Mouse (Mus musculus): ENCODE measurements around the gene Slc35g3. TPM values are rescaled to one million over a fixed set of nuclear protein-coding genes. Genes with fewer than 3 reads are reported as not detected.

Slc35g3 gene
- polyA plus RNA-seq, 1 experiment from 2014 or later, result 0.31 TPM

- Histone ChIP-seq H3K36me3 (no peaks in the 10 kb centered on the region), H3K9me3 (no peaks in the 10 kb centered on the region), H3K27ac (peak overlapping the region; percentile 96), H3K9ac (replicated peaks) (peak overlapping the region; percentile 81), H3K4me1 (replicated peaks) (peaks cover 71% of the 10 kb centered on the region), H3K4me3 (replicated peaks) (peak overlapping the region; percentile 59), H3K4me2 (replicated peaks) (peak overlapping the region; percentile 97), H3K27me3 (peaks cover 55% of the 10 kb centered on the region)
- WGBS, result 0% methylated on average over 36 of the region's 36 CpGs
- ATAC-seq, result peak; percentile 79
Observed at GRCm38 (mm10) chr11:69800392-69801197, 38.8 kb upstream of the Slc35g3 start.

DNA sequence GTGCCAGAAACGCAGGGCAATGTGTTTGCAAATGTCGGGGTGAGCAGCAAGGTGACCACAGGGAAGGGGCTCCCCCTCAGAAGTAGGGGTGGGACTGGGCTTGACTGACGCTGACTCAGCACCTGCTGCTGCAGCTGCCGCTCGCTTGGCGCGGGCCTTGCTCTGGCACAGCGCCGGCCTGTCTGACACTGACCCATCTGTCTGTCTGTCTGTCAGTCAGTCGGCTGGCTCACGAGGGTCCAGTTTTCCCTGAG, 38.3 kb upstream of the Slc35g3 start:
- WGBS, result 0% methylated on average over 11 of the region's 11 CpGs
- peak overlapping the region; percentile 96 for H3K27ac ChIP-seq
- peak overlapping the region; percentile 81 for H3K9ac ChIP-seq (replicated peaks)
- no peaks in the 10 kb centered on the region for H3K9me3 ChIP-seq
- peaks cover 50% of the 10 kb centered on the region for H3K27me3 ChIP-seq
- H3K36me3 ChIP-seq, result no peaks in the 10 kb centered on the region
- peak; percentile 49 for ATAC-seq
- H3K4me2 ChIP-seq (replicated peaks), result peak overlapping the region; percentile 97
- H3K4me3 ChIP-seq (replicated peaks), result peak overlapping the region; percentile 59
- peaks cover 69% of the 10 kb centered on the region for H3K4me1 ChIP-seq (replicated peaks)

GRCm38 (mm10) chr11:69799394-69800137, 37.8 kb upstream of the Slc35g3 start:
- Histone ChIP-seq H3K4me1 (replicated peaks) (peaks cover 64% of the 10 kb centered on the region), H3K4me3 (replicated peaks) (peak overlapping the region; percentile 59), H3K27me3 (peaks cover 49% of the 10 kb centered on the region), H3K27ac (peak overlapping the region; percentile 96), H3K4me2 (replicated peaks) (peak overlapping the region; percentile 97), H3K9ac (replicated peaks) (peak overlapping the region; percentile 81), H3K9me3 (no peaks in the 10 kb centered on the region), H3K36me3 (no peaks in the 10 kb centered on the region)
- no peak for ATAC-seq
- WGBS, result 8% methylated on average over 12 of the region's 12 CpGs

- Histone ChIP-seq H3K4me2 (replicated peaks) (no peak overlapping the region), H3K27ac (no peak overlapping the region), H3K9me3 (no peaks in the 10 kb centered on the region), H3K9ac (replicated peaks) (no peak overlapping the region), H3K36me3 (no peaks in the 10 kb centered on the region), H3K4me3 (replicated peaks) (no peak overlapping the region), H3K4me1 (replicated peaks) (peaks cover 48% of the 10 kb centered on the region), H3K27me3 (peaks cover 56% of the 10 kb centered on the region)
- 83% methylated on average over 7 of the region's 7 CpGs for WGBS
- ATAC-seq, result no peak
Observed at GRCm38 (mm10) chr11:69797924-69798323, 36.2 kb upstream of the Slc35g3 start.

DNA sequence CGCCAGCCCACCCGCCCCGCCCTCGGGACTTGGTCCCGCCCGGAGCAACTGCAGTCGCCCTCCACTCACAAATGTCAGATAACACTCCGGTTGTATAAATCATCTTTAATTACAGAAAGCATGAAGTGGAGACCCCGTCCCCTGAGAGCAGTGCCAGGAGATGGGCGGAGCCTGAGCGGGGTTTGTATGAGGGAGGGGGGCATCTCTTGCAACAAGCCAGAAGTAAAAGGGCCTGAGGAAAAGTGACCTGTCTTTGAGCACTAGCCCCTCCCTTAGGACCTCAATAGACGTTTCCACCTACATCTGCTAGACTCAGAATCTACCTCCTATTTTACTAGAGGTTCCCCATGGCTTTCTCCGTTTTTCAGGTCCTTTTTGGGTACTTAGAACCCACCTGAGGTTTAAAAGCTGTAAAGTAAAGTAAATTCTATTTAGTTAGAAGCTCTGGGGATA, 34.2 kb upstream of the Slc35g3 start:
- Histone ChIP-seq H3K4me3 (replicated peaks) (peak overlapping the region; percentile 43), H3K9me3 (no peaks in the 10 kb centered on the region), H3K4me2 (replicated peaks) (peak overlapping the region; percentile 73), H3K9ac (replicated peaks) (peak overlapping the region; percentile 49; the same call in 1 of the 2 replicates), H3K27ac (no peak overlapping the region), H3K4me1 (replicated peaks) (peaks cover 29% of the 10 kb centered on the region), H3K27me3 (peaks cover 44% of the 10 kb centered on the region), H3K36me3 (no peaks in the 10 kb centered on the region)
- WGBS, result 2% methylated on average over 13 of the region's 13 CpGs
- no peak for ATAC-seq

DNA sequence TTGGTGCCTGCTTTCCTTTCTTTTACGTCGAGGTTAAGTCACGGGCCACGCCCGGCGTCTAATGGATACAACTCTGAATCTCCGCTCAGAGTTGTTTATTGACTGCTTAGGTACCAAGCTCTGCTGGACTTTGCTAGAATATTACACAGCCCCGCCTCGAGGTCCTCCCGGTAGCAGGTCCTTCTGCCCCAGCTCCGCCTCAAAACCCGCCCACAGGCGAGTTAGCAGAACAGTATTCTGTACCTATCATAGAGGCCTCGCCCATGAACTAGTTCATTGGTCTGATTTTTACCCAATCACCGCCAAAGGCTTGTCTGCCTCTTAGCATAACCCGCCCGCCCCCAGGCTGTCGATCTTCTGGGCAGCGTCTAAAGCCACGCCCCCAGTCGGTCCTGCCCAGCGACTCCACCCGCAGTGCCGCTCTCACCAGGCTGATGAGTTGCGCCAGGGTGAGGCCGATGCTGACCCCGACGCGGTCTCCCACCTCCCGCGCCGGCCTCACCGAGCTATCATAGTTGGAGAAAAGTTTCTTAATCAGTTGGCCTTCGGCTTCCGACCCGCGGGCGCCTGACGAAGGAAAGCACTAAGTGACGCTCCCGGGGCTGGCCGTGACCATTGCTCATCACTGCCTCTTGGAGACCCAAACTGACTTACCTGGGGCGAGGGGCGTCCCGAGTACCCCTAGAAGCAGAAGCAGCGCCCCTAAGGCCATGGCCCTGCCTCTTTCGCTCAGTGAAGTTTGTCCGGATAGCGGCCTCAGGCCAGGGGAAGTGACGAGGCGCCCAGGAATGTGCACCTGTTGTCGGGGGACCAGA, 33.6 kb upstream of the Slc35g3 start, which contains the start of gene Chrnb1:
TSS of gene Chrnb1 (minus strand) at position 776 of the 815 bp plus-strand sequence.
- WGBS, result 1% methylated on average over 52 of the region's 52 CpGs

DNA sequence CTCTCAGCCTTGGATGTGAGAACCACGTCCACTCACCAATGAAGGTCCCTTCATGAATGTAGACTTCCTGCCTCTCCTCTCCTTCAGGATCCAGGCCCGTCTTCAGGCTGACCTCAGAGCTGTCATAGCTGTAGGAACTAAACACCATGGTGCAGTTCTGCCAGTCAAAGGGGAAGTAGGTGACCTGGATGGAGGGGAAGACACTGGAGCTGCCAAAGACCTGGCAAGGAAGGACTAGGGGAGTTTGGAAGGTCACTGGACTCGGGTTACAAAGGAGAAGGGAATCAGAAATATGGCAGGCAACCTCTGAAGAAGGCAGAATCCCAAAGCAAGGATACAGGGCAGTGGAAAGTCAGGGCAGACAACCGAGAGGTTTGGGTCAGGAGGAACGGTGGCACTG, 31.7 kb upstream of the Slc35g3 start:
- peaks cover 44% of the 10 kb centered on the region for H3K27me3 ChIP-seq
- no peak overlapping the region for H3K4me2 ChIP-seq (replicated peaks)
- ATAC-seq, result no peak
- no peaks in the 10 kb centered on the region for H3K9me3 ChIP-seq
- H3K9ac ChIP-seq (replicated peaks), result no peak overlapping the region
- H3K36me3 ChIP-seq, result no peaks in the 10 kb centered on the region
- WGBS, result 66% methylated on average over 5 of the region's 5 CpGs
- H3K4me3 ChIP-seq (replicated peaks), result no peak overlapping the region
- H3K4me1 ChIP-seq (replicated peaks), result peaks cover 9% of the 10 kb centered on the region
- H3K27ac ChIP-seq, result no peak overlapping the region

More for the DNA sequence above, 33.6 kb upstream of the Slc35g3 start, which contains the start of gene Chrnb1:
- H3K27me3 ChIP-seq, result peaks cover 44% of the 10 kb centered on the region
- peaks cover 28% of the 10 kb centered on the region for H3K4me1 ChIP-seq (replicated peaks)
- peak within 1 kb of the TSS; percentile 43 for H3K4me3 ChIP-seq (replicated peaks)
- peak within 1 kb of the TSS; percentile 49 for H3K9ac ChIP-seq (replicated peaks)
- ATAC-seq, result peak; percentile 91
- H3K27ac ChIP-seq, result no peak within 1 kb of the TSS
- no peaks in the 10 kb centered on the region for H3K36me3 ChIP-seq
- H3K4me2 ChIP-seq (replicated peaks), result peak within 1 kb of the TSS; percentile 73
- H3K9me3 ChIP-seq, result no peaks in the 10 kb centered on the region

DNA sequence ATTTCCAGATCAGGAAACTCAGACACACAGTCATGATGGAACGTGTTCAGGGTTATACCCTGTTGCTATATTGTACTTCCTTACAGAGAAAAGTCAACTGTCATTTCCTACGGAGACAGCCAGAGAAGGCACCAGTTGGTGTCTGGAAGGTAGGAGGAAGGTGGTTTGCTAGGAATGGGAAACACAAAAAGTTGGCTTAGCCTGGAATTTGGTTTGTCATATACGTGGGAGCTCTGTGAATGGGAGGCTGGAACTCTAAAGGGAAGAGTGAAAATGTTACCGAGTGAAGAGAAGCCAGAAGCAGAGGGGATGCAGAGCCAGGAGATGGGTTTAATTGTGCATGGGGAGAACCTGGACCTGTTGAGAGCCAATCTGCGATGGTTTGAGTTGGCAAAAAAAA, 29.7 kb upstream of the Slc35g3 start:
- ATAC-seq, result no peak
- Histone ChIP-seq H3K9ac (replicated peaks) (no peak overlapping the region), H3K9me3 (no peaks in the 10 kb centered on the region), H3K27me3 (peaks cover 25% of the 10 kb centered on the region), H3K36me3 (no peaks in the 10 kb centered on the region), H3K4me2 (replicated peaks) (no peak overlapping the region), H3K27ac (no peak overlapping the region), H3K4me3 (replicated peaks) (no peak overlapping the region), H3K4me1 (replicated peaks) (peaks cover 8% of the 10 kb centered on the region)
- 77% methylated on average over 5 of the region's 5 CpGs for WGBS

GRCm38 (mm10) chr11:69789431-69789830, 27.7 kb upstream of the Slc35g3 start:
- H3K9me3 ChIP-seq, result no peaks in the 10 kb centered on the region
- H3K27ac ChIP-seq, result no peak overlapping the region
- no peak overlapping the region for H3K4me2 ChIP-seq (replicated peaks)
- H3K27me3 ChIP-seq, result peaks cover 15% of the 10 kb centered on the region; the same call in 1 of the 2 replicates
- no peak for ATAC-seq
- no peaks in the 10 kb centered on the region for H3K36me3 ChIP-seq
- no peaks in the 10 kb centered on the region for H3K4me1 ChIP-seq (replicated peaks)
- WGBS, result 71% methylated on average over 5 of the region's 5 CpGs
- H3K9ac ChIP-seq (replicated peaks), result no peak overlapping the region
- H3K4me3 ChIP-seq (replicated peaks), result no peak overlapping the region

DNA sequence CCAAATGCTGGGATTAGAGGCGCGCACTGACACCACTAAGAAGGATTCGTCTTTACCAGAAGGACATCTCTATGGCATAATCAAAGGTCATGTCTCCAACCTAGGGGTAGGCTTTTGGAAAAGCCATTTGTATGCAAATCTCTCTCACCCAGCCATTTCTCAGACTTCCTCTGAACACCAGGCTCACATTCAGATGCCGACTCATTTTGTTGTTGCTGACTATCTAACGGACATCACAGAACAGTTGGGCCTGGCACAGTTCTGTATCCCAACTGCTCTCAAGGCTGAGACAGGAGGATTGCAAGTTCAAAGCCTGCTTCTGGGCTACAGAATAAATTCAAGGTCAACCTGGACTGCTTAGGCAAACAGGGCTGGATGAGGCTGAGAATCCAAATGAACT, 25.5 kb upstream of the Slc35g3 start:
- H3K36me3 ChIP-seq, result no peaks in the 10 kb centered on the region
- H3K4me2 ChIP-seq (replicated peaks), result no peak overlapping the region
- H3K27me3 ChIP-seq, result 0 out of 2 replicates have a peak, but pooled peaks cover 2% of the 10 kb centered on the region
- H3K9ac ChIP-seq (replicated peaks), result no peak overlapping the region
- H3K27ac ChIP-seq, result no peak overlapping the region
- no peaks in the 10 kb centered on the region for H3K9me3 ChIP-seq
- H3K4me1 ChIP-seq (replicated peaks), result no peaks in the 10 kb centered on the region
- no peak for ATAC-seq
- 69% methylated on average over 5 of the region's 5 CpGs for WGBS
- no peak overlapping the region for H3K4me3 ChIP-seq (replicated peaks)

- 0 out of 2 replicates have a peak, but pooled peaks cover 3% of the 10 kb centered on the region for H3K27me3 ChIP-seq
- no peak overlapping the region for H3K27ac ChIP-seq
- H3K4me1 ChIP-seq (replicated peaks), result no peaks in the 10 kb centered on the region
- no peak for ATAC-seq
- no peaks in the 10 kb centered on the region for H3K9me3 ChIP-seq
- WGBS, result 47% methylated on average over 15 of the region's 15 CpGs
- H3K4me3 ChIP-seq (replicated peaks), result no peak overlapping the region
- no peak overlapping the region for H3K9ac ChIP-seq (replicated peaks)
- no peaks in the 10 kb centered on the region for H3K36me3 ChIP-seq
- H3K4me2 ChIP-seq (replicated peaks), result 0 out of 2 replicates have a peak overlapping the region, but pooled peaks have one; percentile 9
Observed at GRCm38 (mm10) chr11:69784793-69785272, 23.1 kb upstream of the Slc35g3 start.

All from midbrain, embryonic 13.5 days (tissue).